Mouse (Mus musculus) embryonic facial prominence, embryonic 15.5 days (tissue): ENCODE data around the gene Foxb2. TPM values are rescaled to one million over a fixed set of nuclear protein-coding genes. Genes with fewer than 3 reads are reported as not detected.

Experiments
- polyA plus RNA-seq: library from polyadenylated mRNA; unstranded; fragments of >200 nt; fragmentation: Nextera tagmentation; extraction: Ambion mirVana; gene quantifications from 2 replicates; pipeline ENCODE4 v1.2.1, GENCODE M21; 2015

Gene Foxb2
- polyA plus RNA-seq, 1 experiment from 2014 or later, result 0.15 TPM

Other genes with a start within 250 kb of the Foxb2 start
- 8.9 and 9.1 TPM in 2 replicates for gene Vps13a, start 92.9 kb downstream of the Foxb2 start, polyA plus RNA-seq
- 4.0 and 4.6 TPM in 2 replicates for gene Prune2, start 82.3 kb upstream of the Foxb2 start, polyA plus RNA-seq